Mouse (Mus musculus) midbrain, embryonic 16.5 days (tissue): Measurements from ENCODE around the gene Ugt1a8. TPM values are rescaled to one million over a fixed set of nuclear protein-coding genes. Genes with fewer than 3 reads are reported as not detected.
"Not testable (repeated sequence)": the region's sequence is repeated elsewhere in the genome, so short reads cannot be mapped to it uniquely, and the experiment has no call there.

Experiments
- ATAC-seq: fragments of 200-750 bp; cut with Nextera tagmentation; 2 replicates; pipeline ENCODE4 v1.8.0; 2017; ENCODE audit warnings: moderate TSS enrichment
- H3K27ac ChIP-seq: fragments of 300-500 bp; sonication (generic); 2 replicates; pipeline ENCODE4 v1.5.1; 2014; ENCODE audit warnings: mild to moderate bottlenecking, low read length, mixed read lengths
- H3K27me3 ChIP-seq: fragments of 300-500 bp; sonication (generic); 2 replicates; pipeline ENCODE4 v1.6.1; 2014; ENCODE audit warnings: low read depth, low read length, mixed read lengths; ENCODE audit not compliant: control insufficient read depth, insufficient read depth
- H3K36me3 ChIP-seq: fragments of 300-500 bp; sonication (generic); 2 replicates; pipeline ENCODE4 v1.6.1; 2014; ENCODE audit warnings: mild to moderate bottlenecking, low read length, moderate library complexity, mixed read lengths; ENCODE audit not compliant: control insufficient read depth, insufficient read depth
- H3K4me1 ChIP-seq: fragments of 300-500 bp; sonication (generic); 2 replicates; pipeline ENCODE4 v1.6.1; 2014; ENCODE audit warnings: mild to moderate bottlenecking, low read length, mixed read lengths; ENCODE audit not compliant: control insufficient read depth, insufficient read depth
- H3K4me2 ChIP-seq: fragments of 300-500 bp; sonication (generic); 2 replicates; pipeline ENCODE4 v1.6.1; 2014; ENCODE audit warnings: mild to moderate bottlenecking, low read length, mixed read lengths
- H3K4me3 ChIP-seq: fragments of 300-500 bp; sonication (generic); 2 replicates; pipeline ENCODE4 v1.5.1; 2014; ENCODE audit warnings: low read depth, mild to moderate bottlenecking, low read length, moderate library complexity, mixed read lengths
- H3K9ac ChIP-seq: fragments of 300-500 bp; sonication (generic); 2 replicates; pipeline ENCODE4 v1.6.1; 2014; ENCODE audit warnings: low read depth, low read length, mixed read lengths
- H3K9me3 ChIP-seq: fragments of 300-500 bp; sonication (generic); replicated peaks from 2 replicates; pipeline ENCODE4 v1.6.1; 2014; ENCODE audit warnings: mild to moderate bottlenecking, low read length, mixed read lengths; ENCODE audit not compliant: control insufficient read depth, poor library complexity, severe bottlenecking
- WGBS: fragments of 180-500 bp; shearing (Covaris S2); extraction: QIAGEN DNeasy Blood & Tissue Kit; methylation state at CpG from one replicate; pipeline ENCODE4 v1.1.7; 2014; 5-methylcytosine and 5-hydroxymethylcytosine counted together
- polyA plus RNA-seq: library from polyadenylated mRNA; unstranded; fragments of >200 nt; fragmentation: Nextera tagmentation; extraction: Ambion mirVana; gene quantifications from 2 replicates; pipeline ENCODE4 v1.2.1, GENCODE M21; 2015

Gene Ugt1a8
- polyA plus RNA-seq, 1 experiment from 2014 or later = not detected

GRCm38 (mm10) chr1:88143966-88144675, 56.5 kb downstream of the Ugt1a8 start:
- H3K27ac ChIP-seq, H3K27me3 ChIP-seq, H3K9ac ChIP-seq, H3K4me2 ChIP-seq, H3K4me3 ChIP-seq, H3K4me1 ChIP-seq, H3K9me3 ChIP-seq, ATAC-seq, H3K36me3 ChIP-seq: not testable (repeated sequence)
- 1% methylated on average over 5 of the region's 5 CpGs for WGBS

DNA sequence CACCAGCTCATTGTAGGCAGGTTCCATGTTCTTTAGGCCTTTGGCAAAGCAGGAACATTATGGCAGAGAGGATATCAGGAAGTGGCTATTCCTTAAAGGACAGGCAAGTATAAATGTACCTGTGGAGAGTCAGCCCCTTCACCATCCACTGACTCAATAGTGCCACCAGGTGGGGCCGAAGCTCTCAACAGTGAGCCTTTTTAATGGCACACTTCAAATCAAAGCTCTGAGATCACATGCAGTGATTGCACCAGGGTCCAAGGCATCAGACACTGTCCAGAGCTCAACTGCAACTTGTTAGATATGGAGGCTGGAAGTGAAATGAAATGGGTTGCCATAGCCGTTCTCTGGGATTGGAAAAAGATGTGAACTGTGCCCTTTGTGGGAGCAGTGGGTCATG, 57.7 kb downstream of the Ugt1a8 start:
- 79% methylated on average over 2 of the region's 2 CpGs for WGBS
- not testable (repeated sequence) for H3K4me3 ChIP-seq, H3K4me2 ChIP-seq, H3K27ac ChIP-seq, H3K9me3 ChIP-seq, H3K9ac ChIP-seq, H3K36me3 ChIP-seq, H3K4me1 ChIP-seq, ATAC-seq, H3K27me3 ChIP-seq

DNA sequence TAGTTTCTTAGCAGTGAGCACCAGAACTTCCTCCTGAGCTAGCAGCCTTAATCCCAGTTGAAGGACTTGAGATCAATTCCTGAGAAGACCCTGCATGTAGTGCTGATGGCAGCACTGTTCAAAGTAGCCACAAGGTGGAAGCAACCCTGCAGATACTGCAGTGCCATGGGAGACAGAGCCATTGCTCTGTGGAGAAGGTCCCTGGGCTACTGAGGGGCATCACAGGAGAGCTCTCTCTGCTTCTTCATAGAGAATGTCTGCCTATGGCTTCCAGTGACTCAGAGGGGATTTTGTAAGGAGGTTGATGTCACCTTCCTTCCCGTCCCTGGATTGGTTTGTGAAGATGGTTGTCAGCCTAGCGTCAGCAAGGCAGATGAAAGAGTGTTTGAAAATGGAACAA, 62.5 kb downstream of the Ugt1a8 start:
- not testable (repeated sequence) for H3K27ac ChIP-seq, H3K36me3 ChIP-seq, H3K4me2 ChIP-seq, ATAC-seq, H3K27me3 ChIP-seq, H3K4me3 ChIP-seq, H3K9me3 ChIP-seq, H3K9ac ChIP-seq, H3K4me1 ChIP-seq
- WGBS = 64% methylated on average over 2 of the region's 2 CpGs

GRCm38 (mm10) chr1:88158430-88158829, 70.8 kb downstream of the Ugt1a8 start:
- H3K36me3 ChIP-seq = no peaks in the 10 kb centered on the region
- no peaks in the 10 kb centered on the region for H3K27me3 ChIP-seq
- H3K4me1 ChIP-seq = no peaks in the 10 kb centered on the region
- no peak overlapping the region for H3K9ac ChIP-seq
- WGBS = 93% methylated on average over 2 of the region's 2 CpGs
- no peak overlapping the region for H3K27ac ChIP-seq
- no peak overlapping the region for H3K4me2 ChIP-seq
- H3K9me3 ChIP-seq = no peaks in the 10 kb centered on the region
- H3K4me3 ChIP-seq = no peak overlapping the region
- no peak for ATAC-seq

- ATAC-seq = no peak
- no peak within 1 kb of the TSS for H3K4me2 ChIP-seq
- no peak within 1 kb of the TSS for H3K4me3 ChIP-seq
- no peaks in the 10 kb centered on the region for H3K27me3 ChIP-seq
- 79% methylated on average over 5 of the region's 5 CpGs for WGBS
- H3K36me3 ChIP-seq = no peaks in the 10 kb centered on the region
- no peaks in the 10 kb centered on the region for H3K4me1 ChIP-seq
- H3K9ac ChIP-seq = no peak within 1 kb of the TSS
- H3K27ac ChIP-seq = no peak within 1 kb of the TSS
- no peaks in the 10 kb centered on the region for H3K9me3 ChIP-seq
These were observed 78.1 kb downstream of the Ugt1a8 start, which contains the start of gene Ugt1a5 for GRCm38 (mm10) chr1:88165711-88166110. Gene Ugt1a5, plus strand, starts transcription at chr1:88166012.

GRCm38 (mm10) chr1:88172190-88172589, 84.6 kb downstream of the Ugt1a8 start:
- H3K9me3 ChIP-seq, H3K4me3 ChIP-seq, H3K4me1 ChIP-seq, H3K9ac ChIP-seq, H3K4me2 ChIP-seq, H3K27me3 ChIP-seq, H3K27ac ChIP-seq, ATAC-seq, H3K36me3 ChIP-seq: not testable (repeated sequence)
- WGBS = 91% methylated on average over 5 of the region's 7 CpGs

GRCm38 (mm10) chr1:88179657-88180056, 92.0 kb downstream of the Ugt1a8 start:
- no peaks in the 10 kb centered on the region for H3K4me1 ChIP-seq
- no peak overlapping the region for H3K4me3 ChIP-seq
- no peak for ATAC-seq
- WGBS = 81% methylated on average over 1 of the region's 1 CpGs
- no peak overlapping the region for H3K9ac ChIP-seq
- H3K4me2 ChIP-seq = no peak overlapping the region
- H3K27ac ChIP-seq = no peak overlapping the region
- no peaks in the 10 kb centered on the region; the same call in 1 of the 2 replicates for H3K27me3 ChIP-seq
- no peaks in the 10 kb centered on the region for H3K36me3 ChIP-seq
- peaks cover 2% of the 10 kb centered on the region; the same call in 1 of the 2 replicates for H3K9me3 ChIP-seq

DNA sequence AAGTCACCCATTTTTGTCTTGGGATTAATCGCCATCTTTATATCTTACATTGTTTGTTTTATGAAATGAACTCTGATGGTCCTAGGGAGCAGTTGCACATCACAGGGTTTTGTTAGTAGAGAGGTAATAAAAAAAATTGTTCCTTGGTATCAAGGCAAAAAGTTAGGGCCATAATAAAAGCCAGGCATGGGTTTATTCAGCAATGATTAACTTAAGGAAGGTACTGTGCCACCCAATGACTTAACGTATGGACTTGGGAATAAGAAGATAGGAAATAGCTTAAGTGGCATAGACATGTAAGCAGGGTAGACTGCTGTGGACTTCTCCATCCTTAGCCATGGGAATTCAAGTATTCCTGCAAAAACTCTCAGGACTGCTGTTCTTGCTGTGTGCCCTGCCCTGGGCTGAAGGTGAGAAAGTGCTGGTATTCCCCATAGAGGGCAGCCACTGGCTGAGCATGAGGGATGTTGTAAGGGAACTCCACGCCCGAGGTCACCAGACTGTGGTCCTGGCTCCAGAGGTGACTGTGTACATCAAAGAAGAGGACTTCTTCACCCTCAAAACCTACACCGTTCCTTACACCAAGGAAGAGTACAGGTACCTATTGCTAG, 98.8 kb downstream of the Ugt1a8 start:
- Histone ChIP-seq H3K9ac (no peak overlapping the region), H3K9me3 (no peaks in the 10 kb centered on the region), H3K27me3 (no peaks in the 10 kb centered on the region), H3K4me2 (no peak overlapping the region), H3K36me3 (no peaks in the 10 kb centered on the region), H3K4me1 (no peaks in the 10 kb centered on the region), H3K27ac (no peak overlapping the region), H3K4me3 (no peak overlapping the region)
- ATAC-seq = no peak
- WGBS = 94% methylated on average over 5 of the region's 5 CpGs

- H3K4me2 ChIP-seq = no peak overlapping the region
- no peaks in the 10 kb centered on the region for H3K36me3 ChIP-seq
- H3K4me3 ChIP-seq = no peak overlapping the region
- H3K9ac ChIP-seq = no peak overlapping the region
- H3K27ac ChIP-seq = no peak overlapping the region
- H3K9me3 ChIP-seq = no peaks in the 10 kb centered on the region
- no peak for ATAC-seq
- no peaks in the 10 kb centered on the region for H3K27me3 ChIP-seq
- WGBS = 64% methylated on average over 3 of the region's 3 CpGs
- H3K4me1 ChIP-seq = no peaks in the 10 kb centered on the region
These were observed 104.5 kb downstream of the Ugt1a8 start for GRCm38 (mm10) chr1:88192136-88192535.
